Mouse (Mus musculus) limb, embryonic 12.5 days (tissue): ENCODE data around the gene Sec24d. TPM values are rescaled to one million over a fixed set of nuclear protein-coding genes. Genes with fewer than 3 reads are reported as not detected.

Experiments used
- ATAC-seq: fragments of 200-750 bp; cut with Nextera tagmentation; 2 replicates; pipeline ENCODE4 v1.8.0; 2017; ENCODE audit warnings: low read depth, moderate TSS enrichment; ENCODE audit not compliant: insufficient number of reproducible peaks, insufficient read depth, low FRiP score, low TSS enrichment
- H3K27ac ChIP-seq: fragments of 300-500 bp; sonication (generic); 2 replicates; pipeline ENCODE4 v1.5.1; 2016; ENCODE audit warnings: mild to moderate bottlenecking, moderate library complexity
- H3K27me3 ChIP-seq: fragments of 300-500 bp; sonication (generic); 2 replicates; pipeline ENCODE4 v1.6.1; 2016; ENCODE audit warnings: mild to moderate bottlenecking, moderate library complexity
- H3K36me3 ChIP-seq: fragments of 300-500 bp; sonication (generic); 2 replicates; pipeline ENCODE4 v1.6.1; 2016; ENCODE audit warnings: mild to moderate bottlenecking, moderate library complexity
- H3K4me1 ChIP-seq: fragments of 300-500 bp; sonication (generic); replicated peaks from 2 replicates; pipeline ENCODE4 v1.6.1; 2016
- H3K4me2 ChIP-seq: fragments of 300-500 bp; sonication (generic); 2 replicates; pipeline ENCODE4 v1.6.1; 2016; ENCODE audit warnings: mild to moderate bottlenecking, moderate library complexity
- H3K4me3 ChIP-seq: fragments of 300-500 bp; sonication (generic); replicated peaks from 2 replicates; pipeline ENCODE4 v1.5.1; 2016; ENCODE audit warnings: mild to moderate bottlenecking
- H3K9ac ChIP-seq: fragments of 300-500 bp; sonication (generic); replicated peaks from 2 replicates; pipeline ENCODE4 v1.6.1; 2016; ENCODE audit warnings: mild to moderate bottlenecking, moderate library complexity
- H3K9me3 ChIP-seq: fragments of 300-500 bp; sonication (generic); 2 replicates; pipeline ENCODE4 v1.6.1; 2016; ENCODE audit warnings: mild to moderate bottlenecking, moderate library complexity
- WGBS: fragments of 180-500 bp; shearing (Covaris S2); methylation state at CpG from one replicate; pipeline ENCODE4 v1.1.7; 2016; 5-methylcytosine and 5-hydroxymethylcytosine counted together
- polyA plus RNA-seq: library from polyadenylated mRNA; unstranded; fragments of >200 nt; fragmentation: Nextera tagmentation; extraction: Ambion mirVana; gene quantifications from 2 replicates; pipeline ENCODE4 v1.2.1, GENCODE M21; 2016

Sec24d gene
- polyA plus RNA-seq, 1 experiment from 2014 or later, result 41.8 TPM

DNA sequence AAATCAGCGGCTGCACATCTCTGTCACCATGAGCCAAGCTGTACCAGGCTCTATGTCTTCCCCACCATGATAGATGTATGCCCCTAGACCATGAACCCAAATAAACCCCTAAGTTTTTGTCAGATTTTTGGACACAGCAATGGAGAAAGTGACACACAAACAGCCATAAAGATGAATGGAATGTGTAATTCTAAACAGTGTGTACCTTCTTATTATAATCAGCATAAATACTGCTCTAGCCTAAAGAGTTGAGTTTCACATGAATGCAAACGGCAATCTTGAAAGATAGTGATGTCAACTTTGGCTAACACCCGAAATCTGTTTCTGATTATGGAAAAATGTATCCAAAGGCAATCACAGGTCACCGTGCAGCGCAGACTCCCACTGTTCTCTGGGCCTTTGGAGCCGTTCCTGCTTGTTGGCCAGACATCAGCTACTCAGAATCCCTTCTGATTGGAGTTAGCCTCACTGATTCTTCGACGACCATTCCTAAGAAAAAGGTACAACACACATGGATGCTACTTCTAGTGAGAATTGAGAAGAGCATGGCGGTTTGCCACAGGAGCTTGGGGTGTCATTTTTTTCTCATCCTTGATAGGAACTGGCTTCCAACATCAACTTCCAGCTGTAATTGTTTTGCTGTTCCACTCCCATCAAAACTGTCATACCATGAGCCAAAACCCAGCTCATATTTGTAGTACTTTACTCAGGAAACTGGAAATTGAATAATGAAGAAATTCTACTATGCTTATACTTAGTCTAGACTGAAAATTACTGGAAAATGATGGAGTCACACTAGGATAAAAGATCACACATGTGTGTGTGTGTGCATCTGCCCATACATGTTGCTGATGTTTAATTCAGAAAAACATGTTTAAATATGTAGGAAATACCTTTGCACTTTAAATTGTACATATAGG, 130.6 kb downstream of the Sec24d start:
- Histone ChIP-seq H3K27ac (no peak overlapping the region), H3K9me3 (no peaks in the 10 kb centered on the region), H3K27me3 (peaks cover 6% of the 10 kb centered on the region; the same call in 1 of the 2 replicates), H3K9ac (no peak overlapping the region), H3K4me2 (no peak overlapping the region), H3K36me3 (no peaks in the 10 kb centered on the region), H3K4me1 (no peaks in the 10 kb centered on the region), H3K4me3 (no peak overlapping the region)
- 69% methylated on average over 9 of the region's 9 CpGs for WGBS
- no peak for ATAC-seq

DNA sequence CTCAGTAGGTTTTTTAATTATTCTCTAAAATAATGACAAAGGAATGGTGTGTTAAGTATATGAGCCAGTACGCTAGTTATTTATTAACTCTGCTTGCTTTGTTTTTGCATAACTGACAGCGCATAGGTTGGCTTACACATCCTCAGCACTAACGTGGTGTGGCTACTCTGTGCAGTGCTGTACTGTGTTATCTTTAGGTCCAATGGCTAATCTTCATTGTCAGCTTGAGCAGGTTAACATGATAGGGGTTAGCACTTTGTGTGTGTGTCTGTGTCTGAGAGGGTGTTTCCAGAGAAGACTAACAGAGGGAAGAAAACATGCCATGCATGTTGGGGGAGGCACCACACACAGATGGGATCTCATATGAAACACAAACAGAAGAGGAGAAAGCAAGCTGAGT, 137.7 kb downstream of the Sec24d start:
- no peaks in the 10 kb centered on the region for H3K9me3 ChIP-seq
- no peak overlapping the region for H3K27ac ChIP-seq
- 91% methylated on average over 3 of the region's 3 CpGs for WGBS
- H3K4me3 ChIP-seq, result no peak overlapping the region
- H3K4me1 ChIP-seq, result no peaks in the 10 kb centered on the region
- peaks cover 6% of the 10 kb centered on the region; the same call in 1 of the 2 replicates for H3K27me3 ChIP-seq
- no peak overlapping the region for H3K9ac ChIP-seq
- no peak overlapping the region for H3K4me2 ChIP-seq
- no peaks in the 10 kb centered on the region for H3K36me3 ChIP-seq
- ATAC-seq, result no peak

DNA sequence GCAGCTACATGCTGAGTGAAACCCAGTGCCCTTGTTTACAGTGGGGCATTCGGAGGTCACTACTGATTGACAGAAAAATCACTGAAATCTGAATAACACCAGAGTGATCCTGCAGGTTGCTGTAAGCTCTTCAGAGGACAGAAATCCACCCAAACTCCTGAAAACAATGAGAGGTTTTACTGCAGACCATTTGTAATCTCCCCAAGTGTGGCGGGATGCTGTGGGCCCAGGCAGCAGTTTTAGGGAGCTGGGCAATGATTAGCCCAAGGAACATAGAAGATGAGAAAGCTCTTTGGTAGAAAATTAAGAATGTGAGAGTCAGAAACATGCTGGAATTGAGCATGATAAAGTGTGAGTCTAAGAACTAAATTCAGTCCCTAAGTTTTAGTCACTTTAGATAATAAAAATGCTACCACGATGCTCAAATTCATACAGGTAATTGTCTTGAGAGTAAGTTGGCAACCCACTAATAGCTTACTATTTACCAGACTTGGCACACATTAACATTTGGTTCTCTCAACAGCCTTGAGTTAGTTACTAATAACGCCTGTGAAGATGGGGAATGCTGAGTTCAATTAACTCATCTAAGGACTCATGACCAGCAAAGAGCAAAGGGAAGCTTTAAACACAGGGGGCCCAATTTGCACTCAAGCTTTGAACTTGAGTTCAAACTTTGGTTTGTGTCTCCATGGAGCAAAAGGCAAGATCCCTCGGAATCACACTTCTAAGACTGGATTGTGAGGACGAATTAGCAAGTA, 144.7 kb downstream of the Sec24d start:
- Histone ChIP-seq H3K27ac (no peak overlapping the region), H3K9ac (no peak overlapping the region), H3K36me3 (no peaks in the 10 kb centered on the region), H3K9me3 (no peaks in the 10 kb centered on the region), H3K4me3 (no peak overlapping the region), H3K4me1 (no peaks in the 10 kb centered on the region), H3K4me2 (no peak overlapping the region), H3K27me3 (no peaks in the 10 kb centered on the region)
- no peak for ATAC-seq
- 65% methylated on average over 6 of the region's 6 CpGs for WGBS

DNA sequence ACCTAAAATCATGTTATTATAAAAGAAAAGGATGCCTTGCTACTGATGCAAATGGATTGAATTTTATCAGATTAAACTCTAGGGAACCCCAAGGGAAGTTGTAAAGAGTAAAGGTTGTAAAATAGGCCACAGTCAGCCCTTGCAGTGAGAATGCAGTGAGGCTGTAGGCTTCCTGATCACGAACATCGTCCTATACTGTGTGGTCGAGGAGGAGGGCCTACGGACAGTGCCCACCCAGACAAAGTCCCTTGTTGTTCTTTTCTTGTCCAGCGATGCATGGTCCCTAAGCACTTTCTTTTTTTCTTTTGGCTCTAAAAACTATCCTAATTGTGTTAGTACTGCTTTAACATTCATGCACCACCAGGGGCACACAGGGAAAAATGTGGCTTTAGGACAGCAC, 145.9 kb downstream of the Sec24d start:
- H3K9me3 ChIP-seq, result no peaks in the 10 kb centered on the region
- H3K4me2 ChIP-seq, result no peak overlapping the region
- WGBS, result 69% methylated on average over 5 of the region's 5 CpGs
- no peaks in the 10 kb centered on the region for H3K36me3 ChIP-seq
- H3K27me3 ChIP-seq, result no peaks in the 10 kb centered on the region
- H3K4me3 ChIP-seq, result no peak overlapping the region
- no peak overlapping the region for H3K27ac ChIP-seq
- ATAC-seq, result no peak
- no peak overlapping the region for H3K9ac ChIP-seq
- H3K4me1 ChIP-seq, result no peaks in the 10 kb centered on the region

Other genes with a start within 250 kb of the Sec24d start
- 6.8 and 7.4 TPM in 2 replicates for gene Myoz2, start 232.4 kb upstream of the Sec24d start, polyA plus RNA-seq
- 5.3 and 6.8 TPM in 2 replicates for gene Synpo2, start 31.3 kb upstream of the Sec24d start, polyA plus RNA-seq
- gene Mettl14, start 118.7 kb downstream of the Sec24d start, polyA plus RNA-seq, result 34.1 and 35.7 TPM in 2 replicates
- gene Prss12, start 179.5 kb downstream of the Sec24d start, polyA plus RNA-seq, result 5.0 and 6.8 TPM in 2 replicates